Mouse (Mus musculus): ENCODE results near the gene Espnl.

The Espnl gene

DNA sequence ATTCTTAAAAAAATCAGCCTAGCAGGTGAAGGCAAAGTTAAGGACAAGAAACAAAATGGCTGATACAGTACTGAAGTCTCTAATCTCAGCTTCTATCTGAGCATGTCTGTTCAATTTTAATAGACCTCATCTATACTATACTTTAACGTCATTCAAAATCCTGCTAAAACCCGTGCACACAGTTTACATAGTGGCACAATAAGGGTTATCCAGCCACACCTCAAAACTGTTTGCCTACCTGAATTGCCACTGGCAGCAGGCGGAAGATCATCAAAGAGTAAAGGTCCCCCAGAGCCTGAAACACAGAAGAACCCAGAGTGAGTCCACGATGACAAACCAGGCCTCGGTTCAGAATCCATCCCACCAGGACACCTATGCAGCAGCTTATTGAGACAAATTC, 68.5 kb downstream of the Espnl start:
- no peak for DNase-seq

DNA sequence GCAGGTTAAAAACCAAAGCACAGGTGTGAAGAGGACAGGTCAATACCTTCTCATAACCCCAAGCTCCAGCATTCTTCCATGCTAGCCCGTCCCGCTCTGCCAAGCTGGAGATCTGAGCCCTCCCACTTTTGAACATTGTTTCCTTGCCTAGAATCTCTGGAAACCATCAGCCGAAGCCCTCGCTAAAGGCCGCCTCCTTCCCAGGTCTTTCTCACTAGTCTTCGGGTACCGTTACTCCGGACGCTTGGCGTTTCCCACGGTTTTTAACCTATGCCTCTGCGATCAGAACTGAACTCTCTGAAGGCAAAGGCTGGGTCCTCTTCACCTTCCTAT, 76.0 kb downstream of the Espnl start:
- DNase-seq: no peak

Measured in lung, postnatal 4 days (tissue).